Mouse (Mus musculus): ENCODE results near the gene Tprn. TPM values are rescaled to one million over a fixed set of nuclear protein-coding genes. Genes with fewer than 3 reads are reported as not detected.

The Tprn gene
- polyA plus RNA-seq (2016; fragmentation: Nextera tagmentation; extraction: Ambion mirVana): 8.7 TPM in 2 replicates

GRCm38 (mm10) chr2:25262291-25262767 is at the start of gene Tprn:
Gene Tprn (plus strand): TSS chr2:25262618.
- Histone ChIP-seq H3K4me3 (replicated peaks) (peak within 1 kb of the TSS; percentile 63), H3K9ac (replicated peaks) (peak within 1 kb of the TSS; percentile 74), H3K9me3 (no peaks in the 10 kb centered on the region), H3K36me3 (0 out of 2 replicates have a peak, but pooled peaks cover under 1% of the 10 kb centered on the region), H3K4me1 (replicated peaks) (peaks cover 34% of the 10 kb centered on the region), H3K27ac (no peak within 1 kb of the TSS), H3K4me2 (peak within 1 kb of the TSS; percentile 98), H3K27me3 (peaks cover 27% of the 10 kb centered on the region)
- WGBS: under 1% methylated on average over 39 of the region's 39 CpGs
- ATAC-seq (ENCODE audit: insufficient number of reproducible peaks, insufficient read depth, low FRiP score, low TSS enrichment, low read depth): peak; percentile 99

- WGBS: 55% methylated on average over 23 of the region's 23 CpGs
- Histone ChIP-seq H3K4me1 (replicated peaks) (peaks cover 14% of the 10 kb centered on the region), H3K27ac (no peak overlapping the region), H3K9ac (replicated peaks) (no peak overlapping the region), H3K36me3 (peaks cover 6% of the 10 kb centered on the region), H3K4me2 (no peak overlapping the region), H3K9me3 (no peaks in the 10 kb centered on the region), H3K4me3 (replicated peaks) (no peak overlapping the region), H3K27me3 (peaks cover 22% of the 10 kb centered on the region)
- ATAC-seq (ENCODE audit: insufficient number of reproducible peaks, insufficient read depth, low FRiP score, low TSS enrichment, low read depth): no peak
Measured at GRCm38 (mm10) chr2:25213266-25213865, 49.1 kb upstream of the Tprn start.

DNA sequence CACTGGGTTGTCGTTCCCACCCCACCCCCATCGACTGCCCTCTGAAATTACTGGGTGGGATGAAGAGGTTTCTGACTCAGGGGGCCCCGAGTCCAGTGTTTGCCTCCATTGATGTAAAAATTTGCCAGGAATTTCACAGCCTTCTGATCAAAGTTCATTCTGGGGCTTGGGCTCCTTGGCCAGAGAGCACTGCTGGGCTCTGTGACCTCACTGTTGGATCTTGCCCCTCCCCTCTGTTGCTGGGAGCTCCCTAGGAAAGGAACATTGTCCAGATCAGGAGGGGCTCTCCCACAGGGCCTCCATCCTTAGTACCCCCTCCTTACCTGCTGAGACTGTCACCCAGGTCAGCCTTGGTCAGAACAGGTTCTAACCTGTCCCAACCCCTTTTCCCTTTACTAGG is 48.0 kb upstream of the Tprn start, which contains the start of gene Stpg3:
Stpg3 (minus strand) TSS at position 194 of the 400 bp plus-strand sequence.
- Histone ChIP-seq H3K36me3 (no peaks in the 10 kb centered on the region; the same call in 1 of the 2 replicates), H3K4me3 (replicated peaks) (no peak within 1 kb of the TSS), H3K27me3 (peaks cover 22% of the 10 kb centered on the region), H3K9ac (replicated peaks) (no peak within 1 kb of the TSS), H3K9me3 (no peaks in the 10 kb centered on the region), H3K4me1 (replicated peaks) (peaks cover 10% of the 10 kb centered on the region), H3K4me2 (no peak within 1 kb of the TSS), H3K27ac (no peak within 1 kb of the TSS)
- no peak for ATAC-seq (ENCODE audit: insufficient number of reproducible peaks, insufficient read depth, low FRiP score, low TSS enrichment, low read depth)
- WGBS: 78% methylated on average over 3 of the region's 3 CpGs

DNA sequence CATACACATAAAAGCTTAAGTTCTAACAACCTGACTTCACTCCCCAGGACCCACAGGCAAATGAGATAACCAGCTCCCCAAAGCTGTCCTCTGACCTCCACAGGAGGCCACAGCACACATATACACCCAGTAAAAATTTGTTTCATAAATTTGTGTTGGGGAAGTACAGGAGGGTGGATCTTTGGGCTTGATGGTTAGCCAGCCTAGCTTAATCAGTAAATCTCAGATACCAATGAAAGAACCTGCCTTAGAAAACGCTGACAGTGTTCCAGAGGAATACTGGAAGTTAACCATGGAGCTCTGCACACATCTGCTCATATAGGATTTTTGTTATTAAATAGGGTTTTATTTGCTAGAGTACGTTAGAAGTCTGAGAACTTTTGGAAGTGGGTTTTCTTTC is 44.8 kb upstream of the Tprn start:
- WGBS: 61% methylated on average over 2 of the region's 2 CpGs

DNA sequence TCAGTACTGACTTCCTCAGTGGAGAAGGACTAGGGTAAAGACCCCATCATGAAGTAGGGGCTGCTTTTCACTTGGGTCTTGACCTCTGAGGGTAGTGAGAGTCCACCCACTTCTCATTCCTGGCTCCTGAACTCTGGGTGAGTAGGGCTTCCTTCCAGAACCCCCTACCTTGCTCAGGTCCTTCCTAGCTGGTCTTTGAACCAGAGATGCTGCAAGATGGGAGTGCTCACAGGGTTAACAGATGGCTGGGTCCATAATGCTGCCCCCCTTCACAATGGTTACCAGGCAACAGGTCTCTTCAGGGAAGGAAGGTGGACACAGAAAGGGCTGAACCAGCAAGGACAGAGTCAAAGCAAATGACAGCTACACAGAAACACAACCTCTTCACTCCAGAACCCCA is 44.0 kb upstream of the Tprn start, which contains the start of gene Fam166a:
Fam166a (plus strand) TSS at position 301 of the 400 bp plus-strand sequence.
- Histone ChIP-seq H3K27ac (no peak within 1 kb of the TSS), H3K4me2 (no peak within 1 kb of the TSS), H3K36me3 (peaks cover 19% of the 10 kb centered on the region), H3K4me3 (replicated peaks) (no peak within 1 kb of the TSS), H3K9ac (replicated peaks) (no peak within 1 kb of the TSS), H3K9me3 (no peaks in the 10 kb centered on the region), H3K4me1 (replicated peaks) (peaks cover 5% of the 10 kb centered on the region), H3K27me3 (peaks cover 16% of the 10 kb centered on the region)
- no peak for ATAC-seq (ENCODE audit: insufficient number of reproducible peaks, insufficient read depth, low FRiP score, low TSS enrichment, low read depth)

More for the DNA sequence above, 44.8 kb upstream of the Tprn start:
- no peak for ATAC-seq (ENCODE audit: insufficient number of reproducible peaks, insufficient read depth, low FRiP score, low TSS enrichment, low read depth)
- no peak overlapping the region for H3K4me2 ChIP-seq
- peaks cover 12% of the 10 kb centered on the region for H3K36me3 ChIP-seq
- H3K4me3 ChIP-seq (replicated peaks): no peak overlapping the region
- H3K4me1 ChIP-seq (replicated peaks): no peaks in the 10 kb centered on the region
- H3K27me3 ChIP-seq: peaks cover 22% of the 10 kb centered on the region
- H3K9me3 ChIP-seq: no peaks in the 10 kb centered on the region
- no peak overlapping the region for H3K27ac ChIP-seq
- H3K9ac ChIP-seq (replicated peaks): no peak overlapping the region

- Histone ChIP-seq H3K36me3 (peaks cover 21% of the 10 kb centered on the region), H3K4me3 (replicated peaks) (no peak overlapping the region), H3K9ac (replicated peaks) (no peak overlapping the region), H3K9me3 (no peaks in the 10 kb centered on the region), H3K27ac (no peak overlapping the region), H3K27me3 (no peaks in the 10 kb centered on the region), H3K4me1 (replicated peaks) (peaks cover 15% of the 10 kb centered on the region), H3K4me2 (no peak overlapping the region)
- no peak for ATAC-seq (ENCODE audit: insufficient number of reproducible peaks, insufficient read depth, low FRiP score, low TSS enrichment, low read depth)
- 63% methylated on average over 5 of the region's 5 CpGs for WGBS
Measured at GRCm38 (mm10) chr2:25221331-25221772, 41.1 kb upstream of the Tprn start.

- Histone ChIP-seq H3K4me3 (replicated peaks) (peak overlapping the region; percentile 87), H3K4me1 (replicated peaks) (peaks cover 15% of the 10 kb centered on the region), H3K27ac (peak overlapping the region; percentile 93), H3K9me3 (no peaks in the 10 kb centered on the region), H3K36me3 (peaks cover 21% of the 10 kb centered on the region), H3K9ac (replicated peaks) (peak overlapping the region; percentile 80), H3K4me2 (peak overlapping the region; percentile 92), H3K27me3 (no peaks in the 10 kb centered on the region)
- WGBS: 1% methylated on average over 53 of the region's 53 CpGs
- peak; percentile 9; the same call in 1 of the 2 replicates for ATAC-seq (ENCODE audit: insufficient number of reproducible peaks, insufficient read depth, low FRiP score, low TSS enrichment, low read depth)
Measured at GRCm38 (mm10) chr2:25223681-25224491, 38.5 kb upstream of the Tprn start.

GRCm38 (mm10) chr2:25224492-25224765 is 38.0 kb upstream of the Tprn start, which contains the start of gene Tubb4b:
Gene Tubb4b (minus strand): TSS chr2:25224702.
- Histone ChIP-seq H3K27ac (peak within 1 kb of the TSS; percentile 96), H3K4me2 (peak within 1 kb of the TSS; percentile 92), H3K36me3 (peaks cover 21% of the 10 kb centered on the region), H3K4me1 (replicated peaks) (peaks cover 15% of the 10 kb centered on the region), H3K9ac (replicated peaks) (peak within 1 kb of the TSS; percentile 80), H3K9me3 (no peaks in the 10 kb centered on the region), H3K4me3 (replicated peaks) (peak within 1 kb of the TSS; percentile 87), H3K27me3 (0 out of 2 replicates have a peak, but pooled peaks cover 2% of the 10 kb centered on the region)
- 0% methylated on average over 17 of the region's 17 CpGs for WGBS
- ATAC-seq (ENCODE audit: insufficient number of reproducible peaks, insufficient read depth, low FRiP score, low TSS enrichment, low read depth): no peak

- Histone ChIP-seq H3K9ac (replicated peaks) (peak overlapping the region; percentile 64), H3K36me3 (peaks cover 21% of the 10 kb centered on the region), H3K27ac (peak overlapping the region; percentile 96), H3K27me3 (0 out of 2 replicates have a peak, but pooled peaks cover 7% of the 10 kb centered on the region), H3K4me3 (replicated peaks) (peak overlapping the region; percentile 87), H3K4me2 (peak overlapping the region; percentile 58), H3K4me1 (replicated peaks) (peaks cover 15% of the 10 kb centered on the region), H3K9me3 (no peaks in the 10 kb centered on the region)
- peak; percentile 98 for ATAC-seq (ENCODE audit: insufficient number of reproducible peaks, insufficient read depth, low FRiP score, low TSS enrichment, low read depth)
- WGBS: 2% methylated on average over 41 of the region's 41 CpGs
Measured at GRCm38 (mm10) chr2:25224766-25225752, 37.4 kb upstream of the Tprn start.

GRCm38 (mm10) chr2:25225811-25226379 is 36.5 kb upstream of the Tprn start:
- Histone ChIP-seq H3K27me3 (peaks cover 11% of the 10 kb centered on the region), H3K27ac (peak overlapping the region; percentile 96), H3K4me2 (peak overlapping the region; percentile 58), H3K4me1 (replicated peaks) (peaks cover 15% of the 10 kb centered on the region), H3K4me3 (replicated peaks) (peak overlapping the region; percentile 87), H3K36me3 (peaks cover 21% of the 10 kb centered on the region), H3K9me3 (no peaks in the 10 kb centered on the region), H3K9ac (replicated peaks) (no peak overlapping the region)
- no peak for ATAC-seq (ENCODE audit: insufficient number of reproducible peaks, insufficient read depth, low FRiP score, low TSS enrichment, low read depth)
- 76% methylated on average over 8 of the region's 8 CpGs for WGBS

Measured in limb, embryonic 12.5 days (tissue).